Mouse (Mus musculus) adrenal gland, adult 18-20 months (tissue): ENCODE data around the gene Tnfrsf25. TPM values are rescaled to one million over a fixed set of nuclear protein-coding genes. Genes with fewer than 3 reads are reported as not detected.

Source experiments
- DNase-seq, 2 experiments: peaks; one replicate each; pipeline ENCODE4 v3.0.0; 2021 to 2022; ENCODE audit warnings: low spot score in 2 of 2
- long read RNA-seq, 2 experiments: library from polyadenylated mRNA; stranded (forward); transcript quantifications; one replicate each; pipeline ENCODE4 v2.0.0; 2021
- total RNA-seq, 2 experiments: library from RNA; stranded (reverse); gene quantifications; 1 replicate in 1 of 2; 2 replicates in 1 of 2; pipeline ENCODE4 v1.2.3; 2021

Gene Tnfrsf25
- 1 to 10 TPM; 1.3 to 2.8 TPM for total RNA-seq
- long read RNA-seq, experiment 1: 0 reads
- long read RNA-seq, experiment 2: 0 reads

DNA sequence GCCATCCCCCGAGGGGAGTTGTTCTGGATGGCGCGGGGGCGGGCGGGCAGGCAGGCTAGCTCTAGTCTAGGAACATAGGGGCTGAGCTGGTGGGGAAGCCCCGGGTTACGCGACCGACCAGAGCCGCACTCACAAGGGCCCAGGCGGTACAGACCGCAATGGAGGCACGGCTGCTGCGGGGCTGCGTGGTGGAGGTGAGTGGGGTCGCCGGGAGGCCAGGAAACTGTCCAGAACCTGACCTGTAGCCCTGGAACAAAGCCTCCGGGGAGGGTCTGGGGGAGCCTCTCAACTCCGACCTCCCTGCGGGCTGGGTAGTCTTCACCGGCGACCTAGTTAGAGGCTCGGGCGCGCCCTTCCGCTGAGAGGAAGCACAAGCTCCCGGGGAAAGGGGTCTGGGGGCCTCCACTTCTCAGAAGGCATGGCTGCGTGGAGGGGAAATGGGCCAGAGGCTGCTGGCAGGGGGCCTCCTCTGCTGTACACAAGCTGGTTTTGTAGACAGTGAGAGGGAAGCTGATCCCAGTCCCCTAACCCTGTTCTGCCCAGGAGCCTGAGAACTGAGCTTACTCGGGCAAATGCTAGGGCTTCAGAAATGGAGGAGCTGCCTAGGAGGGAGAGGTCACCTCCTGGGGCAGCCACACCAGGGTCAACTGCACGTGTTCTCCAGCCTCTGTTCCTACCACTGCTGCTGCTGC lies at the start of gene Tnfrsf25:
TSS of gene Tnfrsf25 (plus strand) at position 14 of the 692 bp plus-strand sequence.
- no peak for DNase-seq

DNA sequence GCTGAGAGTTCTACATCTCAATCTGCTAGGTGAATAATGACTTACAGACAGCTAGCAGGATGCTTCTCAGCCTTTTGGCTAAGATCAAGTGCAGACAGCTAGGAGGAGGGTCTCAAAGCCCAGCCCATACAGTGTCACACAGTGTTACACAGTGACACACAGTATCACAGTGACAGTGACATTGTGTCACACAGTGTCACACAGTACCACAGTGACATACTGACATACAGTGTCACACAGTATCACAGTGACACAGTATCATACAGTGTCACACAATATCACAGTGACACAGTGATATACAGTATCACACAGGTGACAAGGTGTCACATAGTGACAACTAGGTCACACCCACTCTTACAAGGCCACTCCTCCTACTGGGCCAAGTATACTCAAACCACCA lies 48.5 kb upstream of the Tnfrsf25 start:
- DNase-seq: no peak

DNA sequence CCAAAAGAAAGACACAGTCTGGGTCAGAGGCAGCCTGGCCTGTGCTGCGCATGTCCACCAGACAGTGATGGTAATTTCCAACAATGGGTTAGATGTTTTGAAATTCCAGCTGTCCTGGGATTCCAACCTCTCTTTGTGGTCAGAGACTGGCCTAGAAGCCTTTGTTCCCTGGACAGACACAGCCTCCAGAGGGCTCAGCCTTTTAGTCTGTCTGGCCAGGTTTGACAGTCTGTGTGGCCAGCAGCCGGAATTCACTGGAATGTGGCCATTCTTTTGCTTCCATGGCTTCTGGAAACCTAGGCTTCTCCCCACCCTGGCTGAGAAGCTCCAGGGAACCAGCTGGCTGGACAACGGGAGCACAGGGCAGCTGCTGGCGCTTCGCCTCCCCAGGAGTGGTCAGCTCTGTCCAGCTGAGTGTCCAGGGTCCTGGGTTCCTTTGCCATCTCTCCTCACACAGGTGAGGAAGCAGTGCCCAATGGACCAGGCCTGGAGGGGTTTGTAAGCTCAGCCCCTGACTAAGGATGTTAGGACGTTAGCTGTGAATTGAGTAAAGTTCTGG lies 47.5 kb upstream of the Tnfrsf25 start:
- no peak for DNase-seq

DNA sequence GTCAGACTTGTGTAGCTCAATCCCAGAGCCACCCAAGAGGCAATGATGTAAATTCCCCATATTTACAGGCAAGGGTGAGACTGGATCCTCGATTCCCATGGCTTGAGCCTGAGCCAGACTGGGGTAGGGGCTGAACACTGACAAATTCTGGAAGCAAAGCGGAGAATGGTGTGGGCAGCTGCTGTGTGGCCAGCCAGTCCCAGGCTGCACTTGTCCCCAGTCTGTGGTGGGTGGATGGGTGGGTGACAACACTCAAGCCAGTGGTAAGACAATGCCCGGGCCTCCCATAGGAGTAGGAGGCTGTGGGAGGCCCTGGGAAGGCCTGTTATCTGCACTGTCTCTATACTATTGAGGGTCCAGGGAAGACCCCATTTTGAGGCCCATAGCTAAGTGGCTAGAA lies 46.5 kb upstream of the Tnfrsf25 start:
- DNase-seq: no peak

DNA sequence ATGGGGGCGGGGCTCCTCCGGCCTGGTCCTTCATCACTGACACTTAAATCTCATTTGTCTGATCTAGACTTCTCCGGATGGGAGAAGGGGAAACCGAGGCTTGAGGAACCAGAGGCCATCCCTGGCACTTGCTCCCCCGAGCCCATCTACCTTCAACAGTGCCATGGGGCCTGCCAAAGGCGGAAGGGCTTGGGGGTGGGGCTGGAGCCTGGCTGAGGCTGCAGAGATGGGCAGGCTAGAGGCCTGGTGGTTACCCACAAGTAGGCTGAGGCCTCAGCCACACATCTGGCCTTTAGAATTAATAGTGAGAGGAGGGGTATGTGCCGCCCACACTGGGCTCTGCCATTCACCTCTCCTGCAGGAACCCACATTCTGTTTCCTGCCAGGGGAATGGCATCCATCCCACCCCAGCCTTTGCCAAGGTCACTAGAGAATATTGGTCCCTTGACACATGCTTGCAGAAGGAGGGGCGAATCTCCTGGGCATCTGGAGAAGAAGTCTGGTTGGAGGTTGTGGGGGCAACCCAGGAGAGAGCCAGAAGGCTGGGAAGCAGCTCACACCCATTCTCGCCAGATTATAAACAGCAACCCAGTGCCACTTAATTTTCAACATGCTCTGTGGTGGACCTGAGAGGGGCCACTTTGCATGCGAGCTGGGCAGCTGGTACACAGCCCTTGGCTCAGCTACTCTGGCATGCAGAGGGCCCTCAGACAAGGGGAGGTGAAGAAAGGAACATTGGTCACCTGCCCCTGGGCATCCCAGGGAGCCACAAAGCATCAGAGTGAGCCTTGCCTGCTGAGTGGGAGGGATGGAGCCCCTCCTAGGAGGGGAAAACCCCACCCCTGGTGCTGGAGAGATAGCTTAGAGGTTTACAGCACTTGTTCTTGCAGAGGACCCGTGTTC lies 45.0 kb upstream of the Tnfrsf25 start:
- no peak for DNase-seq

DNA sequence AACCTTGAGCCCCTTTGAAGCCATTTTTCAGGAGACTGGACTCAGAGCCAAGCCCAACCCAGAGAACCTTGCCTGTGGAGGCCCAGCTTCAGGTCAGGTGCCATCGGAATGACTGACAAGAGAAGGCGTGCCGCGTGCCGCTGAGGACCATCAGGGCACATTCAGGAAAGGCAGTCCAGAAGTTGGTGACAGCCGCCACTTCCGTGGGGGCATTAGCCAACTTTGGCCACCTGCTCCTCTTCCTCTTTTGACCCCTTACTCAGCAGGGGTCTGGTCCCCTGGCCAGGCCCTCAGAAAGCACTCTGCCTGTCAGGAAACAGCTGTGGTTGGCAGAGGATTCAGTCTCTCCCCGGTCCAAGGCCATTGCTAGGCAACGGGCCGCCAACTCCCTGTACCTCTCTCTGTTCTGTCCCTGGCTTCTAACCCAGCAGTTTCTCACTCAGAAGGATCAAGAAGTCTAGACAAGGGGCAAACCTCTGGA lies 43.6 kb upstream of the Tnfrsf25 start, which contains the start of gene Plekhg5:
TSS of gene Plekhg5 (plus strand) at position 378 of the 481 bp plus-strand sequence.
- DNase-seq: peak in 1 of 2 experiments; percentile 23

DNA sequence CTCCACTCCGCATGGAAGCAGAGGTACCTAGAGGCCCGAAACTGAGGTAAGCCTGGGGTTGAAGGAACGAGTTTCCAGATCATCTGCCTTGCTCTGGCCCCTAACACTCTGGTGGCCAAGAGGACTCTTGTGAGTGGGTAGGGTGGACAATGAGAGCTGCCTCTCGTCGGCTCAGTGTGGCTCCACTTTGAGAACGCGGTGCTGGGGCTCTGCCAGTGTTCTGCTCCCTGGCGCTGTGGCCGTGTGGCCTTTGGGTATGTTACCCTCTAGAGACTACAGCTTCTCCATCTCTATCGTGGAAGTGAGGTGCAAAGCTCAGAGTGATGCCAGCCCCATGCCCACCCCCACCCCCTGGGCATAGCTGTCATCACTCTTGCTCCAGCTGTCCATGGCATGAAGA lies 43.1 kb upstream of the Tnfrsf25 start:
- DNase-seq: no peak

DNA sequence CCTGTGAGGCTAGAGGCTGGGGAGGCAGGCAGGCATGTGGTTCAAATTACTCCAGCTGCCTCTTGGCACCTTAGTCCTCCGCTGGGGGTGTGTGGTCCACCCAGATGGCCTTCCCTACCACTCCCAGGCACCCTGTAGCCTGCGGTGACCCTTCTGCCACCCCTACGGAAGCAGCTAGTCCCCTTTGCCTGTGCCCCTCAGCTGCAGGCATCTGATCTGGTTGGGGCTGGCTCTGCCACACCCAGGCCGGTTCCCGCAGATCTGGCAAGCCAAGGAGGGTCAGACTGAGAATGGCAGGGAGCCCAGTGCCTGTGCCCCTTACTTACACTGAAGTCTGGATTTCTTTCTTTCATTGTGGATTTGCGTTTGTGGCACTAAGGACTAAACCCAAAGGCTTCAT lies 42.0 kb upstream of the Tnfrsf25 start:
- no peak for DNase-seq

DNA sequence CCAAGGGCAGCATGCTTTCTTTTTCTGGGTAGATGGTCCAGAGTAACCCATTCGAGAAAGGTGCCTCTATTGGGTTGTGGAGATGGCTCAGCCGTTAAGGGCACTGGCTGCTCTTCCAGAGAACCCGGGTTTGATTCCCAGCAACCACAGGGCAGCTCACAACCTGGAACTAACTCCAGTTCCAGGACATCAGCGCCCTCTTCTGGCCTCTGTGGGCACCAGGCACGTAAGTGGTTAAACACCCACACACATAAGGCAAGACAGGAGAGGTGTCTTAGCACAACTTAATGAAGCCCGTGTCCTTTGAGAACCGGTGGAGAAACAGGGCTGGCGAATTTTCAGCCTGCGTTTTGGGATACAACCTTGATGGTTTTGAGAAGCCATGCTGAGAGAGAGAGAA lies 41.2 kb upstream of the Tnfrsf25 start:
- no peak for DNase-seq

DNA sequence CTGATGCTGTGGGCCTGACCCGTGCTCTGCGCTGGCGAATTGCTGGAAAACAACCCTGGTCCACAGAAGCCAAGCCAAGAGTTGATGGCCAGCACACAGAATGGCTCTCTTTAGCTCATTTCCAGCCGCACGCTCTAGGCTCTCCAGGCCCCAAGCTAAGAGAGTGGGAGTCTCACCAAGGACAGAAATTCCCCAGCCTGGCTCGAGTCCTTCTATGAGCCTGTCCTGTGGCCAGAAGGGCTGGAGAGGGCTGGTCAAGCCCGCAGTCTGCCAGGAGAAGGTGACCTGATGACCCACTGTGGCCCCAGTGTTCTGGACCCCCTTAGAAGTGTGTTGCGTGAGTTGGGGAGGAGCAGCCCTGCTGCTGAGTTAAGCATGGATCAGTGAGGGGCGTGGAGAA lies 38.5 kb upstream of the Tnfrsf25 start:
- DNase-seq: no peak

DNA sequence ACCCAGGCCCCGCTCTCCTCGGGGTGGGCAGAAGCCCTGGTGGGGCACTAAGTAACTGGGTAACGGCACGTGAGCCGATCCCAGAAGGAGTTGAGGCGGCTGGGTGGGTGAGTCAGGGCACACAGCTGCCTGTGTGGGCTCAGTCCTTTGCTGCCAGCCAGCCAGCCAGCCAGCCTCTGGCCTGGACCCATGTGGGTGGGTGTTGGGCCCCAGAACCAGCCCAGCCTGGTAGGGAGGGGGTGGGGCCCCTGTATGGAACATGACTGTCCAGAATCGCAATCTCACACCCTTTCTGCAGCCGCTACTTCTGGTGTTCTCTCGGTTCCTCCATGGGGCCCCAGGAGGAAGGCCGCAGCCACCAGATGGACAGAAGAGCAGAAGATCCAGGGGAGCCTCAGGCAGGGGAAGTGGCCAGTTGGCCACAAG lies 37.6 kb upstream of the Tnfrsf25 start:
- no peak for DNase-seq

DNA sequence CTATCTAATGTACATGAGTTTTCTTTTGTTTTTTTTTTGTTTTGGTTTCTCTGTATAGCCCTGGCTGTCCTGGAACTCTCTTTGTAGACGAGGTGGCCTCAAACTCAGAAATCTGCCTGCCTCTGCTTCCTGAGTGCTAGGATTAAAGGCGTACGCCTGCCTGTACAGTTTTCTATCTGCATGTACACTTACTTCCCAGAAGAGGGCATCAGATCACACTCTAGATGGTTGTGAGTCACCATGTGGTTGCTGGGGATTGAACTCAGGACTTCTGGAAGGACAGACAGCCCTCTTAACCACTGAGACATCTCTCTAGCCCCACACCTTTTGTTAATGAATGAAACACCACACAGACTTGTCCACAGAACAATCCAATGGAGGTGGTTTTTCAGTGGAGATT lies 36.5 kb upstream of the Tnfrsf25 start:
- DNase-seq: no peak

DNA sequence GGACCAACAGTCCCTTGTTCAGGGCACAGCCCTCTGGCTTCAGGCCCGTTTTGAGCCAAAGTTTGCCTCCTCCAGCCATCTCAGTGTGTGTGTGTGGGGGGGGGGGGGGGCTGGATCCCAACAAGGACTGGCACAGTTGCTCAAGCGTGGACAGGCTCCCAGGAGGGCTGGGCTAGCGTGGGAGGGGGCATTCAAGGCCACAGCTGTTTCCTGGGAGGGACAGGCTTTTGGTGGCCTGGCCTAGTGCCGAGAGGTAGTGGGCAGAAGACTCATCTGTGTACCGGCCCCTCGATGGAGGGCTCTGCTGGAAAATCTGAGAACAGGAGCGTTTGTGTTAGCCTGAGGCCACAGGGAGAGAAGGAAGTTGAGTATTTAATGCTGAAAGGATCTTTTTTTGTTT lies 35.8 kb upstream of the Tnfrsf25 start:
- DNase-seq: no peak

DNA sequence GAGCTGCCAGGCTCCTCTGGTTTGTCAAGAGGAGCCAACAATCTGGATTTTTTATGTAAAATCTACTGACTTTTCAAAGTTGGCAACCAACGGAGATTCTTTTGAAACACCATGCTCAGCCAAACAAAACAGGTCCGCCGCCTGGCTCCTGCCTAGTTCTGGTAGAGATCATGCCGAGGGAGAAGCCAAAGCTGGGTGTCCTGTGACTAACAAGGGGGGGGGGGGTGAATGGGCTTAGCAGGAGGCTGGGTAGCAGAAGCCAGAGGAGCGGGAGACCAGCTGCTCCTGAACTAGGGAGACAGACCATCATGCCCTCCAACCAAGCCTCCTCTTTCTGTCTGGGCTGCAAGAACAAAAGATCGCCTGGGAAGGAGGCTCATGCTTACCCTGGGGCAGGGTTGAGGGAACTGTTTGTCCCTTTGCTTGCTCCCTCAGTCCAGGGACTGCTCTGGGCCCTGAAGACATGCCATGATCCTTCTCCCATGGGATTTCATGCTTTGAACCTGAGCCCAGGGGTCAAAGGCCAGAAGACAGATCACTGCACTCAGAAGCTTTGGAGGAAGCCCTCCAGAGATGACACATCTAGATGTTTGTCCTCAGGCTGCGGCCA lies 32.0 kb upstream of the Tnfrsf25 start:
- no peak for DNase-seq

DNA sequence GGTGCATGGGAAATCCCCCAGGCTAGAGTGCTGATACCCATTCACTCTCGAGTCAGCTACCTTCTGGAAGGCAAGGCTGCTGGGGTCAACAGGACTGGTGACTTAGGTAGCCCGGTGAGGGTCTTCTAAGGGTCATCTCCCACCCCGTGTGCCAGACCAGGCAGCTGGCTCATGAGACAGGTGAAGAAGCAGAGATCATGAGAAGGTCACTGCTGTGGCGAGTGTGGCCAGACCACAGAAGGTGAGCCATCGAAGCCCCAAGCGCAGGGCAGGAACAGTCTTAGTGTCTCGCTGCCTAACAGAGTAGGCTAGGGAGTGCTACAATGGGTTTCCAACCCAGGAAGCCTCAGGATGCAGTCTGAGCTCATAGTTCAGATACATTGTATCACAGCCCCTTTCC lies 31.1 kb upstream of the Tnfrsf25 start:
- no peak for DNase-seq

DNA sequence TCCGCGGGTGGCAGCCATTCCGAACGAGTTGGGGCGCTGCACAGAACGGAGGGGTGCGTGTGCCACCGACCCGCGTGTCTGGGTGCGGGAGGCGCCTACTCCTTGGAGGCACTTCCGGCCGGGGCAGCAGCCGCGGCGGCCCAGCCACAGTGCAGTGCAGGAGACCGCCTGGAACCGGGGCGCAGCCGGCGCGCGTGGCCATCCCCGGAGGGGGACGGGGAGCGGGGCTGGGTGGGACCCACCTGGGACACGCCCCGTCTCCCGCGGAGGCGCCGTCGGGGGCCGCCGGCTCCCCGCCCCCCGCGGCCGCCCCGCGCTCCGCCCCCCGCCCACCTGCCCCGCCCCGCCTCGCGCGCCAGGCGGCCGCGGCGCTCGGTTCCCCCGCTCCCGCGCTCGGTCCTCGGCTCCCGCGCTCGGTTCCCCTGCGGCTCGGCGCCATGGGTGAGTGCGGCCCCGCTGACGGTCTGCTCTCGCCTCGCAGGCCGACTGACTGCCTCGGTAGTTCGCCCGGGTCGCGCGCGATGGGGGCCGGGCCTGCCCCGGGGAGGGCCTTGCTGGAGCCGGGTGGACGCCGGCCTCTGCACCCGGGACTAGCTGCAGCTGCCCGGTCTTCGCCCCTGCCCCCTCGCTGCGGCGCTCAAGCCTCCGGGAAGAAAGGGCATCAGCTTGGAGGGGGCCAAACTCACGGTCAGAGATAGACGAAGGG lies 29.1 kb upstream of the Tnfrsf25 start:
- peak; percentile 70 to 73 for DNase-seq

DNA sequence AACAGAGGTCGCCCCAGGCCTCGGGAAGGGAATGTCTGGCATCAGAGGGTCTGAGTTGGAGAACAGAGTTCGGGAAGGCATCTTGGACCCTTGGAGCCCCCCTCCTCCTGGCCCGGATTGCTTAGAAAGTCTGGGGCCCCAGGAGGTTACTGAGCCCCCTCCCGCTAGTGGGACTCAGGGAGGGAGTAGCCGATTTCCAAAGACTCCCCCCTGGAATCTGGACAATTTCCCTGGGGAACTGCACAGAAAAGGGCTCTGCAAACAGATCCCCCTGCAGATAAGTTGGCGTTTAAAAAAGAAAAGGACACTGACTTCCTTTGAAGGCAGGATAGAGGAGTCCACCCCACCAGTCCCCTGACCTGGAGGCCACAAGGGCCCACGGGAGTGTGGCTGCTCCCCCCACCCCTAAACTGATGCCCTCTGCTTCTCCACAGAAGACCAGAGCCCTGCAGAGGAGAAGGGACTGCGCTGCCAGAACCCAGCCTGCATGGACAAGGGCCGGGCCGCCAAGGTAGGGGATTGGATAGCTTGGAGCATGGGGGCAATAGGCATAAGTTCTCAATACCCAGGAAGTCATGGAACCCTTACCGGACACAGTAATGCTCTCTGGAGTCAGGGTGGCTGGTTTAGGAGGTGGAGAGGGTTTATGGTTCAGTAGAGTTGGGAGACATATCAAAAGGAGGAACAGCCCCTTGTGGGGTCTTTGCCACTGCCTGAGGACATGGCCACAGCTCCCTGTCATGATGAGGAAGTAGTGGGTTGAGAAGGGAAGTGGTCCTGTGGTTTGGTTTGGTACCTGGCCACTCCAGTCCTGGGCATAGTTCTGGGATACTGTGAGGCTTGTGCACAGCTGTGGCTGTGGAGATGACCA lies 28.3 kb upstream of the Tnfrsf25 start:
- DNase-seq: no peak

DNA sequence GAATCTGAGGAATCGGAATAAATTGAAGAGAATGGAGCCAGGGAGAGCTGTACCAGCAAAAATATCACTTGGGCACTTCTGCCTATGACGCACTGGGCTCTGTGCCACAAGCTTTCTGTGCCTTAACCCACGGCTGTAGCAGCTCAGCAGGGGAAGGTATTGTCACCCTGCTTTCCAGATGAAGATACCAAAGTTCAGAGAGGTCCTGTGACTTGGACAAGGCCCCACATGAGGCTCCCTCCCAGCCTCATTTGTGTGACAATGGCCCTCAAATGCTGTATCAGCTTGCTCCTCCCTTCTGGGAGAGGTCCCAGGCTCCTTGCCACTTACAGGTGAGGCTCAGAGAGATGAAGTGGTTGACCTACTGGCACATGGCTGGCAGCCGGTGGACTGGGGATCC lies 27.6 kb upstream of the Tnfrsf25 start:
- no peak for DNase-seq

DNA sequence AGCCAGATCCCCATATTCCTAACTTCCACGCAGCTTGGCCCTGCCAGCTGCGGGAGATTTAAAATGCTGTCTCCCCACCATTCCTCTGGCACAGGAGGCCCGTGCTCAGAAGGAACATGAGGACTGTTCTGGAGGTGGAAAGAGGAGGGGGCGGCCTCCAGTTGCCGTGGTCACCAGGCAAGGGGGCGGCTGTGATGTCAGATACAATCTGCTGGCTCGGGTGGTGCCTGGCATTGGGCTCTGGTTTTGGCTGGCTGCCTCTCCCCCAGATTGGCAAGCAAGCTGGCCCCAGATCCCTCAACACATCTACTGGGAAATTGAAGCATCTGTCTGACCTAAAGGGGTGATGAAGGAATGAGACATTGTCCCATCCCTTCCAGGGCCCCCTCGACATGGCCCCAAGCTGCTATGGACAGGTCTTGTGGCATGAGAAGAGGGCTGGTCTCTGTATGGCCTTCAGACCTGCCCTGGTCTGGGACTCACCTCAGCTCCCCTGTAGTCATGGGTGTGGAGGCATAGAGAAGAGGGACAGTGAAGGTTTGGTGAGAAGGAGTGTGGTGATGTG lies 27.1 kb upstream of the Tnfrsf25 start:
- no peak for DNase-seq
